Mouse (Mus musculus): ENCODE measurements around the gene Ano7.

Ano7 gene

DNA sequence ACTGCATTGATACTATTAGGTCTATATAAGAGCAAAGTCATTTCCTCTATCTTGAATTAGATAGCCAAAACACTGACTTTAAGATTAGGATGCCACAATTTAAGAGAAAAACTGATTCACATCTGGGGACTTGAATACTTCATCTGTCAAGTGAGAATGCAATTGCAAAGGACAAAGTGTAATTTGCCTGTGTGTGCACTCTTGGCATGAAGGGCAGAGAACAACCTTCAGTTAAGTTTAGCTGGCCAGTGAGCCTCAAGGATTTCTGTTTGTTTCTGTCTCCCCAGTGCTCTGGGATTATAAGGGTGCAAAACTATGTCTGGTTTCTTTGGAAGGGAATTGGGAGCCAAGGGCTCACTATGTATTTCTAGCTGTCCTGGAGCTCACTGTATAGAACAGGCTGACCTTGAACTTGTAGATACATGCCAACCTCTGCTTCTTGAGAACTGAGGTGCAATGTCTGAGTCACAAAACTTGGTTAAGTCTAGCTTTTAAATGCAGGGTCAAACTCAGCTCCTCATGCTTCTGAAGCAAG is 80.1 kb downstream of the Ano7 start:
- no peak for DNase-seq

Measured in thymus, postnatal 4 days (tissue).